ENCODE assay signal across 8 mouse cellular contexts in genomic region chr10:52233301-52233968, GRCm38 (mm10). TPM values are rescaled to one million over a fixed set of nuclear protein-coding genes. Genes with fewer than 3 reads are reported as not detected.
DNase-seq lines count a peak whose midpoint lies in the region; ATAC-seq lines count a peak whose summit lies in the region.

TSS of gene Dcbld1 (plus strand) at chr10:52233619.

- no peaks in the 10 kb centered on the region for H3K36me3 ChIP-seq in hindbrain, embryonic 11.5 days (ENCODE audit: control insufficient read depth, insufficient read depth, low read length)

- H3K4me1 ChIP-seq in hindbrain, embryonic 11.5 days (replicated peaks; ENCODE audit: control insufficient read depth, insufficient read depth, low read length): no peaks in the 10 kb centered on the region

- peak; percentile 95 for ATAC-seq in hindbrain, embryonic 11.5 days (ENCODE audit: low FRiP score)

- WGBS in hindbrain, embryonic 11.5 days: under 1% methylated on average over 47 of the region's 60 CpGs

- DNase-seq in MN1 (ENCODE audit: low spot score): peak; percentile 48
- DNase-seq in cerebellum, adult 8-10 months: peak; percentile 75
- peak; percentile 27 to 52 for DNase-seq in frontal cortex, postnatal 10 days (ENCODE audit: low spot score in 2 of 2)
- peak; percentile 79 for DNase-seq in hindbrain, embryonic 11.5 days (ENCODE audit: low spot score)
- peak; percentile 67 to 76 for DNase-seq in layer of hippocampus, postnatal 10 days (ENCODE audit: low spot score in 2 of 2)
- peak; percentile 79 for DNase-seq in lung, postnatal 10 days
- DNase-seq in retina, adult 2 months (ENCODE audit: low read depth, low spot score): peak; percentile 44
- peak; percentile 56 for DNase-seq in thymus, postnatal 25 days

- peak within 1 kb of the TSS; percentile 83 for H3K4me3 ChIP-seq in hindbrain, embryonic 11.5 days (ENCODE audit: low read depth, low read length)

- H3K9me3 ChIP-seq in hindbrain, embryonic 11.5 days (ENCODE audit: control insufficient read depth, low read length): no peaks in the 10 kb centered on the region

- peak within 1 kb of the TSS; percentile 67 for H3K27ac ChIP-seq in hindbrain, embryonic 11.5 days (ENCODE audit: low read depth, low read length)

- no peaks in the 10 kb centered on the region for H3K27me3 ChIP-seq in hindbrain, embryonic 11.5 days (ENCODE audit: control insufficient read depth, insufficient read depth, low read length)

- H3K9ac ChIP-seq in hindbrain, embryonic 11.5 days (ENCODE audit: low read depth, low read length): peak within 1 kb of the TSS; percentile 84

- peak within 1 kb of the TSS; percentile 83 for H3K4me2 ChIP-seq in hindbrain, embryonic 11.5 days (replicated peaks; ENCODE audit: low read depth, low read length)

RNA-seq across cellular contexts. Expression of gene Dcbld1, which starts in this region (rescaled TPM):
- polyA plus RNA-seq in hindbrain, embryonic 11.5 days (2014; fragmentation: Nextera tagmentation; extraction: Ambion mirVana): 18.8 and 22.5 TPM in 2 replicates
- total RNA-seq in layer of hippocampus, postnatal 10 days (2021): 10 to 100 TPM; 12.1 to 12.5 TPM

Comparison
In these comparisons a context has a peak if more than half of its experiments do, and no peak if none do; other contexts are left out.
1. Peak in every context shown above with its lines: DNase-seq, ATAC-seq, H3K4me3 ChIP-seq and H3K27ac ChIP-seq.